Mouse (Mus musculus): ENCODE measurements around the gene E030018B13Rik.

GRCm38 (mm10) chr7:63927121-63927520, 10.5 kb downstream of the E030018B13Rik start:
- TF ChIP-seq CTCF (IDR thresholded peaks at IDR 0.05; ENCODE audit: low read depth) (no peak), EP300 (IDR thresholded peaks at IDR 0.05; ENCODE audit: low read depth) (no peak)
